Mouse (Mus musculus) small intestine, adult 2 months (tissue): ENCODE data around the gene Ubr4.

Source experiments
- CTCF ChIP-seq: fragments of 200-500 bp; IDR thresholded peaks from 2 replicates; pipeline ENCODE4 v1.5.1; 2012; ENCODE audit warnings: low read depth, mild to moderate bottlenecking, control low read depth, inconsistent platforms, low read length, moderate library complexity, mixed read lengths; ENCODE audit not compliant: insufficient replicate concordance, insufficient read length; ENCODE audit errors: extremely low read depth
- POLR2A ChIP-seq: fragments of 200-500 bp; IDR thresholded peaks from 2 replicates; pipeline ENCODE4 v1.6.1; 2012; ENCODE audit warnings: low read depth, mild to moderate bottlenecking, control low read depth, inconsistent platforms, low read length, moderate library complexity

- TF ChIP-seq POLR2A (no peak), CTCF (no peak)
These were observed 17.6 kb upstream of the Ubr4 start for GRCm38 (mm10) chr4:139334631-139335295.
